Mouse (Mus musculus): ENCODE measurements at regions not wholly inside any gene's neighbourhood (a gene's known extent, or its start where the extent isn't known, plus 50 kb on each side); places are given as distances from the start of the nearest gene placed in this dataset.

- H3K9ac ChIP-seq, result no peak overlapping the region
- no peak overlapping the region for H3K4me2 ChIP-seq
- 47% methylated on average over 8 of the region's 8 CpGs for WGBS (ENCODE audit: insufficient replicate concordance)
- DNase-seq (no peak), ATAC-seq (ENCODE audit: low read depth) (no peak)
- no peaks in the 10 kb centered on the region for H3K4me1 ChIP-seq (replicated peaks)
- no peaks in the 10 kb centered on the region for H3K27me3 ChIP-seq
- H3K9me3 ChIP-seq (replicated peaks), result peaks cover 4% of the 10 kb centered on the region
- H3K27ac ChIP-seq, result no peak overlapping the region
- H3K36me3 ChIP-seq, result no peaks in the 10 kb centered on the region
- H3K4me3 ChIP-seq (replicated peaks), result no peak overlapping the region
Measured at GRCm38 (mm10) chr12:107724467-107724866, 236.0 kb downstream of the 3110018I06Rik start.

- Histone ChIP-seq H3K27me3 (no peaks in the 10 kb centered on the region), H3K4me2 (no peak overlapping the region), H3K4me3 (replicated peaks) (no peak overlapping the region), H3K9ac (no peak overlapping the region), H3K4me1 (replicated peaks) (no peaks in the 10 kb centered on the region), H3K36me3 (no peaks in the 10 kb centered on the region), H3K9me3 (replicated peaks) (peaks cover 16% of the 10 kb centered on the region), H3K27ac (no peak overlapping the region)
- ATAC-seq (ENCODE audit: low read depth), result no peak
- WGBS (ENCODE audit: insufficient replicate concordance), result 66% methylated on average over 6 of the region's 6 CpGs
- DNase-seq, result no peak
Measured at GRCm38 (mm10) chr12:107728865-107729264, 240.4 kb downstream of the 3110018I06Rik start.

GRCm38 (mm10) chr12:107729301-107729700 is 240.9 kb downstream of the 3110018I06Rik start:
- no peaks in the 10 kb centered on the region for H3K27me3 ChIP-seq
- ATAC-seq (ENCODE audit: low read depth) (no peak), DNase-seq (no peak)
- no peak overlapping the region for H3K9ac ChIP-seq
- H3K27ac ChIP-seq, result no peak overlapping the region
- peaks cover 16% of the 10 kb centered on the region for H3K9me3 ChIP-seq (replicated peaks)
- H3K4me3 ChIP-seq (replicated peaks), result no peak overlapping the region
- no peaks in the 10 kb centered on the region for H3K36me3 ChIP-seq
- H3K4me2 ChIP-seq, result no peak overlapping the region
- WGBS (ENCODE audit: insufficient replicate concordance), result 79% methylated on average over 11 of the region's 11 CpGs
- H3K4me1 ChIP-seq (replicated peaks), result no peaks in the 10 kb centered on the region

GRCm38 (mm10) chr12:107730940-107731339 is 242.5 kb downstream of the 3110018I06Rik start:
- Histone ChIP-seq H3K4me1 (replicated peaks) (no peaks in the 10 kb centered on the region), H3K4me3 (replicated peaks) (no peak overlapping the region), H3K4me2 (no peak overlapping the region), H3K9ac (no peak overlapping the region), H3K9me3 (replicated peaks) (peaks cover 16% of the 10 kb centered on the region), H3K36me3 (no peaks in the 10 kb centered on the region), H3K27me3 (no peaks in the 10 kb centered on the region), H3K27ac (no peak overlapping the region)
- DNase-seq, result no peak
- WGBS (ENCODE audit: insufficient replicate concordance), result 51% methylated on average over 4 of the region's 4 CpGs
- no peak for ATAC-seq (ENCODE audit: low read depth)

GRCm38 (mm10) chr12:107734536-107734935 is 246.1 kb downstream of the 3110018I06Rik start:
- no peaks in the 10 kb centered on the region for H3K36me3 ChIP-seq
- H3K4me2 ChIP-seq, result no peak overlapping the region
- no peak for DNase-seq
- no peaks in the 10 kb centered on the region for H3K4me1 ChIP-seq (replicated peaks)
- peaks cover 14% of the 10 kb centered on the region for H3K9me3 ChIP-seq (replicated peaks)
- H3K27me3 ChIP-seq, result no peaks in the 10 kb centered on the region
- H3K4me3 ChIP-seq (replicated peaks), result no peak overlapping the region
- ATAC-seq (ENCODE audit: low read depth), result no peak
- H3K9ac ChIP-seq, result no peak overlapping the region
- 63% methylated on average over 6 of the region's 6 CpGs for WGBS (ENCODE audit: insufficient replicate concordance)
- H3K27ac ChIP-seq, result no peak overlapping the region

GRCm38 (mm10) chr12:107742641-107743040 is 254.2 kb downstream of the 3110018I06Rik start:
- no peaks in the 10 kb centered on the region for H3K4me1 ChIP-seq (replicated peaks)
- H3K4me2 ChIP-seq, result no peak overlapping the region
- ATAC-seq (ENCODE audit: low read depth) (no peak), DNase-seq (no peak)
- no peaks in the 10 kb centered on the region for H3K9me3 ChIP-seq (replicated peaks)
- no peak overlapping the region for H3K4me3 ChIP-seq (replicated peaks)
- no peak overlapping the region for H3K27ac ChIP-seq
- no peaks in the 10 kb centered on the region for H3K36me3 ChIP-seq
- WGBS (ENCODE audit: insufficient replicate concordance), result 71% methylated on average over 13 of the region's 13 CpGs
- no peaks in the 10 kb centered on the region for H3K27me3 ChIP-seq
- no peak overlapping the region for H3K9ac ChIP-seq

- no peak overlapping the region for H3K4me3 ChIP-seq (replicated peaks)
- no peaks in the 10 kb centered on the region for H3K36me3 ChIP-seq
- H3K27me3 ChIP-seq, result no peaks in the 10 kb centered on the region
- H3K9me3 ChIP-seq (replicated peaks), result no peaks in the 10 kb centered on the region
- no peak overlapping the region for H3K4me2 ChIP-seq
- DNase-seq (no peak), ATAC-seq (ENCODE audit: low read depth) (no peak)
- 78% methylated on average over 8 of the region's 8 CpGs for WGBS (ENCODE audit: insufficient replicate concordance)
- no peak overlapping the region for H3K9ac ChIP-seq
- H3K4me1 ChIP-seq (replicated peaks), result no peaks in the 10 kb centered on the region
- no peak overlapping the region for H3K27ac ChIP-seq
Measured at GRCm38 (mm10) chr12:107744822-107745221, 256.4 kb downstream of the 3110018I06Rik start.

GRCm38 (mm10) chr12:107748481-107749380 is 254.7 kb downstream of the Bcl11b start:
- no peak for DNase-seq

GRCm38 (mm10) chr12:107749381-107750085 is 253.9 kb downstream of the Bcl11b start:
- H3K4me3 ChIP-seq (replicated peaks), result no peak overlapping the region
- ATAC-seq (ENCODE audit: low read depth), result no peak
- H3K27me3 ChIP-seq, result no peaks in the 10 kb centered on the region
- H3K4me2 ChIP-seq, result no peak overlapping the region
- no peaks in the 10 kb centered on the region for H3K9me3 ChIP-seq (replicated peaks)
- WGBS (ENCODE audit: insufficient replicate concordance), result 67% methylated on average over 11 of the region's 11 CpGs
- DNase-seq, result no peak
- no peak overlapping the region for H3K9ac ChIP-seq
- no peaks in the 10 kb centered on the region for H3K36me3 ChIP-seq
- no peaks in the 10 kb centered on the region for H3K4me1 ChIP-seq (replicated peaks)
- no peak overlapping the region for H3K27ac ChIP-seq

More at GRCm38 (mm10) chr12:107748481-107749380, 254.7 kb downstream of the Bcl11b start:
- Histone ChIP-seq H3K9ac (no peak overlapping the region), H3K9me3 (replicated peaks) (no peaks in the 10 kb centered on the region), H3K36me3 (no peaks in the 10 kb centered on the region), H3K4me2 (no peak overlapping the region), H3K4me3 (replicated peaks) (no peak overlapping the region), H3K27ac (no peak overlapping the region), H3K27me3 (no peaks in the 10 kb centered on the region), H3K4me1 (replicated peaks) (no peaks in the 10 kb centered on the region)
- no peak for ATAC-seq (ENCODE audit: low read depth)
- 55% methylated on average over 18 of the region's 18 CpGs for WGBS (ENCODE audit: insufficient replicate concordance)

GRCm38 (mm10) chr12:107750285-107750927 is 253.0 kb downstream of the Bcl11b start:
- Histone ChIP-seq H3K4me1 (replicated peaks) (no peaks in the 10 kb centered on the region), H3K36me3 (no peaks in the 10 kb centered on the region), H3K9ac (no peak overlapping the region), H3K4me2 (no peak overlapping the region), H3K4me3 (replicated peaks) (no peak overlapping the region), H3K27me3 (no peaks in the 10 kb centered on the region), H3K27ac (no peak overlapping the region), H3K9me3 (replicated peaks) (no peaks in the 10 kb centered on the region)
- ATAC-seq (ENCODE audit: low read depth) (no peak), DNase-seq (no peak)
- WGBS (ENCODE audit: insufficient replicate concordance), result 59% methylated on average over 8 of the region's 8 CpGs

GRCm38 (mm10) chr12:107752126-107752525 is 251.3 kb downstream of the Bcl11b start:
- Histone ChIP-seq H3K4me2 (no peak overlapping the region), H3K9me3 (replicated peaks) (no peaks in the 10 kb centered on the region), H3K9ac (no peak overlapping the region), H3K36me3 (no peaks in the 10 kb centered on the region), H3K4me1 (replicated peaks) (no peaks in the 10 kb centered on the region), H3K27ac (no peak overlapping the region), H3K27me3 (no peaks in the 10 kb centered on the region), H3K4me3 (replicated peaks) (no peak overlapping the region)
- DNase-seq (no peak), ATAC-seq (ENCODE audit: low read depth) (no peak)
- 56% methylated on average over 7 of the region's 7 CpGs for WGBS (ENCODE audit: insufficient replicate concordance)

All from liver, embryonic 13.5 days (tissue).